Mouse (Mus musculus) kidney, adult 2 months (tissue): ENCODE results near the gene Kalrn.

Experiments
- CTCF ChIP-seq: fragments of 200-500 bp; conservative IDR thresholded peaks from 2 replicates; pipeline ENCODE4 v1.5.1; 2011; ENCODE audit warnings: low read depth, mild to moderate bottlenecking, control low read depth, low read length, moderate library complexity, mixed read lengths; ENCODE audit not compliant: insufficient read depth, insufficient read length
- POLR2A ChIP-seq: fragments of 200-500 bp; IDR thresholded peaks from one replicate; pipeline ENCODE4 v1.6.1; 2011; ENCODE audit warnings: low read depth, low read length, control low read depth

- TF ChIP-seq CTCF (no peak), POLR2A (no peak)
Measured at GRCm38 (mm10) chr16:34579671-34580326, 6.5 kb upstream of the Kalrn start.
